Mouse (Mus musculus): ENCODE data around the gene Zfyve1. TPM values are rescaled to one million over a fixed set of nuclear protein-coding genes. Genes with fewer than 3 reads are reported as not detected.
A peak's percentile ranks its signal among the peaks of the same experiment; 100 is the strongest.

The Zfyve1 gene
- polyA plus RNA-seq, 1 experiment from 2014 or later = 14.7 TPM

- Histone ChIP-seq H3K4me2 (peak overlapping the region; percentile 78), H3K4me3 (ENCODE audit: low read depth, low read length) (peak overlapping the region; percentile 87), H3K27me3 (ENCODE audit: insufficient read depth, low read length) (no peaks in the 10 kb centered on the region), H3K27ac (ENCODE audit: low read depth) (peak overlapping the region; percentile 77), H3K9me3 (ENCODE audit: low read depth, low read length) (no peaks in the 10 kb centered on the region), H3K4me1 (ENCODE audit: insufficient read depth) (no peaks in the 10 kb centered on the region), H3K36me3 (ENCODE audit: insufficient read depth) (peaks cover 26% of the 10 kb centered on the region), H3K9ac (peak overlapping the region; percentile 93)
- no peak for TF ChIP-seq CTCF (IDR thresholded peaks at IDR 0.05; ENCODE audit: low read depth)
- no peak; the same call in 1 of the 2 replicates for ATAC-seq (ENCODE audit: insufficient read depth)
- DNase-seq = peak; percentile 15
- 2% methylated on average over 19 of the region's 20 CpGs for WGBS
Observed at GRCm38 (mm10) chr12:83596191-83596954, 649 bp downstream of the Zfyve1 start.

GRCm38 (mm10) chr12:83594454-83595040, 2.5 kb downstream of the Zfyve1 start:
- TF ChIP-seq CTCF (IDR thresholded peaks at IDR 0.05; ENCODE audit: low read depth) = no peak
- Histone ChIP-seq H3K9ac (no peak overlapping the region), H3K27ac (ENCODE audit: low read depth) (no peak overlapping the region), H3K9me3 (ENCODE audit: low read depth, low read length) (no peaks in the 10 kb centered on the region), H3K4me1 (ENCODE audit: insufficient read depth) (no peaks in the 10 kb centered on the region), H3K27me3 (ENCODE audit: insufficient read depth, low read length) (no peaks in the 10 kb centered on the region), H3K4me3 (ENCODE audit: low read depth, low read length) (no peak overlapping the region), H3K36me3 (ENCODE audit: insufficient read depth) (peaks cover 41% of the 10 kb centered on the region), H3K4me2 (no peak overlapping the region)
- DNase-seq (no peak), ATAC-seq (ENCODE audit: insufficient read depth) (no peak)
- WGBS = 78% methylated on average over 9 of the region's 9 CpGs

- Histone ChIP-seq H3K9me3 (ENCODE audit: low read depth, low read length) (no peaks in the 10 kb centered on the region), H3K4me3 (ENCODE audit: low read depth, low read length) (no peak overlapping the region), H3K36me3 (ENCODE audit: insufficient read depth) (peaks cover 63% of the 10 kb centered on the region), H3K4me1 (ENCODE audit: insufficient read depth) (no peaks in the 10 kb centered on the region), H3K27me3 (ENCODE audit: insufficient read depth, low read length) (no peaks in the 10 kb centered on the region), H3K27ac (ENCODE audit: low read depth) (no peak overlapping the region), H3K4me2 (no peak overlapping the region), H3K9ac (no peak overlapping the region)
- no peak for DNase-seq
- ATAC-seq (ENCODE audit: insufficient read depth) = no peak
- TF ChIP-seq CTCF (IDR thresholded peaks at IDR 0.05; ENCODE audit: low read depth) = no peak
- WGBS = 86% methylated on average over 8 of the region's 8 CpGs
Observed at GRCm38 (mm10) chr12:83591754-83592501, 5.1 kb downstream of the Zfyve1 start.

GRCm38 (mm10) chr12:83586628-83587027, 10.4 kb downstream of the Zfyve1 start:
- Histone ChIP-seq H3K4me1 (ENCODE audit: insufficient read depth) (no peaks in the 10 kb centered on the region), H3K36me3 (ENCODE audit: insufficient read depth) (peaks cover 48% of the 10 kb centered on the region), H3K9ac (no peak overlapping the region), H3K4me2 (no peak overlapping the region), H3K4me3 (ENCODE audit: low read depth, low read length) (no peak overlapping the region), H3K27ac (ENCODE audit: low read depth) (no peak overlapping the region), H3K27me3 (ENCODE audit: insufficient read depth, low read length) (no peaks in the 10 kb centered on the region), H3K9me3 (ENCODE audit: low read depth, low read length) (no peaks in the 10 kb centered on the region)
- ATAC-seq (ENCODE audit: insufficient read depth) (no peak), DNase-seq (no peak)
- no peak for TF ChIP-seq CTCF (IDR thresholded peaks at IDR 0.05; ENCODE audit: low read depth)
- WGBS = 92% methylated on average over 5 of the region's 5 CpGs

GRCm38 (mm10) chr12:83582747-83583146, 14.3 kb downstream of the Zfyve1 start:
- no peak overlapping the region for H3K27ac ChIP-seq (ENCODE audit: low read depth)
- no peak overlapping the region for H3K9ac ChIP-seq
- H3K4me3 ChIP-seq (ENCODE audit: low read depth, low read length) = no peak overlapping the region
- no peak overlapping the region for H3K4me2 ChIP-seq
- DNase-seq (no peak), ATAC-seq (ENCODE audit: insufficient read depth) (no peak)
- no peak for TF ChIP-seq CTCF (IDR thresholded peaks at IDR 0.05; ENCODE audit: low read depth)
- peaks cover 19% of the 10 kb centered on the region; the same call in 1 of the 2 replicates for H3K36me3 ChIP-seq (ENCODE audit: insufficient read depth)
- WGBS = 80% methylated on average over 4 of the region's 4 CpGs
- H3K9me3 ChIP-seq (ENCODE audit: low read depth, low read length) = no peaks in the 10 kb centered on the region
- H3K4me1 ChIP-seq (ENCODE audit: insufficient read depth) = no peaks in the 10 kb centered on the region
- H3K27me3 ChIP-seq (ENCODE audit: insufficient read depth, low read length) = no peaks in the 10 kb centered on the region

GRCm38 (mm10) chr12:83582106-83582505, 14.9 kb downstream of the Zfyve1 start:
- DNase-seq (no peak), ATAC-seq (ENCODE audit: insufficient read depth) (no peak)
- no peaks in the 10 kb centered on the region for H3K4me1 ChIP-seq (ENCODE audit: insufficient read depth)
- H3K9ac ChIP-seq = no peak overlapping the region
- H3K4me3 ChIP-seq (ENCODE audit: low read depth, low read length) = no peak overlapping the region
- TF ChIP-seq CTCF (IDR thresholded peaks at IDR 0.05; ENCODE audit: low read depth) = no peak
- no peak overlapping the region for H3K27ac ChIP-seq (ENCODE audit: low read depth)
- no peaks in the 10 kb centered on the region for H3K27me3 ChIP-seq (ENCODE audit: insufficient read depth, low read length)
- no peak overlapping the region for H3K4me2 ChIP-seq
- WGBS = 61% methylated on average over 4 of the region's 4 CpGs
- peaks cover 13% of the 10 kb centered on the region; the same call in 1 of the 2 replicates for H3K36me3 ChIP-seq (ENCODE audit: insufficient read depth)
- no peaks in the 10 kb centered on the region for H3K9me3 ChIP-seq (ENCODE audit: low read depth, low read length)

- Histone ChIP-seq H3K36me3 (ENCODE audit: insufficient read depth) (peaks cover 18% of the 10 kb centered on the region), H3K27ac (ENCODE audit: low read depth) (no peak overlapping the region), H3K27me3 (ENCODE audit: insufficient read depth, low read length) (no peaks in the 10 kb centered on the region), H3K4me3 (ENCODE audit: low read depth, low read length) (no peak overlapping the region), H3K9me3 (ENCODE audit: low read depth, low read length) (no peaks in the 10 kb centered on the region), H3K4me2 (no peak overlapping the region), H3K4me1 (ENCODE audit: insufficient read depth) (no peaks in the 10 kb centered on the region), H3K9ac (no peak overlapping the region)
- ATAC-seq (ENCODE audit: insufficient read depth) (no peak), DNase-seq (no peak)
- 94% methylated on average over 3 of the region's 3 CpGs for WGBS
- no peak for TF ChIP-seq CTCF (IDR thresholded peaks at IDR 0.05; ENCODE audit: low read depth)
Observed at GRCm38 (mm10) chr12:83580283-83580682, 16.7 kb downstream of the Zfyve1 start.

Measured in lung, embryonic 14.5 days (tissue).